Mouse (Mus musculus) adrenal gland, postnatal 14 days (tissue): ENCODE results near the gene Fgfr2. TPM values are rescaled to one million over a fixed set of nuclear protein-coding genes. Genes with fewer than 3 reads are reported as not detected.

ENCODE experiments used
- DNase-seq: peaks from one replicate; pipeline ENCODE4 v3.0.0; 2021; ENCODE audit warnings: mixed read lengths
- total RNA-seq: library from RNA; stranded (reverse); gene quantifications from 2 replicates; pipeline ENCODE4 v1.2.3, GENCODE M21; 2021

Fgfr2 gene
- total RNA-seq, 1 experiment from 2014 or later: 227 TPM

- no peak for DNase-seq
Observed at GRCm38 (mm10) chr7:132749504-132749903, 373.6 kb downstream of the Fgfr2 start.

- DNase-seq: no peak
Observed at GRCm38 (mm10) chr7:132748076-132748769, 374.9 kb downstream of the Fgfr2 start.

- no peak for DNase-seq
Observed at GRCm38 (mm10) chr7:132747096-132747495, 376.1 kb downstream of the Fgfr2 start.

DNA sequence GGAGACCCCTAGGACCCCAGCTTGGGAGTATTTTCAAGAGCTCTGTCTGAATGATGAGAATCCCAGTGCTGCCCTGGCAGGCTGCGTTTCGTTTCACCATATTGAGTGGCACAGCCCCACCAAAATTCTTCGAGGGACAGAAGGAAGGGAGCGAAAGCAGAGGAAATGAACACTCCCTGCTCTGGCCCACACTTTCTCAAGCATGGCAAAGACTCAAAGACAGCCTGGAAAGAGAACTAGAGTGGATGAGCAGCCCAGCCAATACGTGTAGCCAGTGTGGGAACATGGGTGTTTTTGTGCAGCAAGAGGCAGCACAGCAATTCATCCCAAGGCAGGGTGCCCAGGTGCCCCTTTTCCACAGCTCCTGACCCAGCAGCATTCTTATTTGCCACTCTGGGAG, 380.2 kb downstream of the Fgfr2 start:
- DNase-seq: no peak

- no peak for DNase-seq
Observed at GRCm38 (mm10) chr7:132739829-132740228, 383.3 kb downstream of the Fgfr2 start.

GRCm38 (mm10) chr7:132738844-132739243, 384.3 kb downstream of the Fgfr2 start:
- DNase-seq: no peak

DNA sequence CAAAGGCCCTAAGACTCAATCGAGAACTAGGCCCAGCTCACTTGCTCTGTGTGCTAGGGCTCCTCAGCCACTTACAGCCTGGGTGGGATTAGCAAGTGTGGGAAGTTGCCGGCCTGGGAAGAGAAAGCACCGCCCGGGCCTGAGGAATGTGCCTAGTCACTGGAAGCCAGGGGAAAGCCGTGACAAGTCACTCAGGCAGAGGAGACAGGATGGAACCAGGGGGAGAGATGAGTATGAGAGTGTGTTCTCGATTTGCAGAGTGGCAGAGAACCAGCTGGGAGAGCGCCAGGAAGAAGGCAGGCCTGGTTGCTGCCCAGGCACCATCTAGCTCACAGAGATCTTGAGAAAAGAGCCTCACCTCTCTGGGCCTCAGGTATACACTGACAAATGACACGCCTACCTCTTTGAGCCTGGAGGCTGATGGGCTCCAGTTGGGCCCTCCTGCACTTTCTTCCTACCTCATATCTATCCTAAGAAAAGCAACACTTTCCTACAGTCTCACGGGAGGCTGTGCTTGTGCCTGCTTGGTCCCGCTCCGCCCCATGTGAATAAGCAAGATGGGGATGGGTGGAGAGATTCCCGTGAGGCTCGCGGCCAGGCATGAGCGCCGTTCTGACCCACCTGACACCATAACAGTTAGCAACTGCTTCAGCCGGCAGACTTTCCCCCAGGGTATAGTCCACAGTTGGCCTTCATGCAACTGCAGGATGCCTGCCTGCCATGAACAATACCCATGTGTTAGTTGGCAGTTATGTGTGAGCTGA, 386.9 kb downstream of the Fgfr2 start:
- DNase-seq: peak; percentile 85

DNA sequence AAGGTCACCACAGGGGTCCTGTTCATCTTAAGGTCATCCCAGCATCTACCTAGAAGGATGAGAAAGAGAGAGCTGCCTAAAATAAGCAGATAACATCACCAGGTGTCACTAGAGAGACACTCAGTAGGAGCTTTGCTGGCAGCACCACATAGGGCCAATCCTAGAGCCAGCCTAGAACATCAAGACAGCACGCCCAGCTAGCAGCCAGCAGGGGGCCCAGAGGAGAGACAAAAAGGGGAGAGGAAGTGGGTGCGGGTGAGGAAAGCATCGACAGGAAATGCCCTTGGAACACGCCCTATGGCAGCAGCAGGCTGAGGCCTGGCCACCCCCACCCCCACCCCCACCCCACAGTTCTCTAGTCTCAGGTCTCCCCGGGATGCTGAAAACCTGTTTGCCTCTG, 388.0 kb downstream of the Fgfr2 start:
- peak; percentile 86 for DNase-seq

- no peak for DNase-seq
Observed at GRCm38 (mm10) chr7:132734222-132734621, 388.9 kb downstream of the Fgfr2 start.

DNA sequence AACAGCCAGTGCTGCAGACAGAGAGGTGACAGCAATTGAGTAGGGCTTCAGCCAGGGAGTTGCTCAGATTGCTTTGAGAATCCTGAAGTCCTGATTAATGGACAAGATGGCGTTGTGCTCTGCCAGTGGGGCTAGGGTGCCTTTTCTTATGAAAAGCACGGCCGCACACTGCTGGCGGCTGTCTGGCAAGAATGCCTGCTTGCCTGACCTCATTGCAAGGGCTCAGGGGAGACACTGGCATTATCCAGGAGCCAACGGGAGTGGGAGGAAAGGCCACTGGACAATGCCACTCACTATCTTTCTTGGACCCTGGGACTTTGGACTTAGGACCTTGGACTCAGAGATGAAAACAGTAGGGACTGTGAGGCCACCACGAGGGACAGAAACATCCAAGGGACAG, 389.6 kb downstream of the Fgfr2 start:
- DNase-seq: peak; percentile 81

- DNase-seq: peak; percentile 56
Observed at GRCm38 (mm10) chr7:132732136-132732789, 390.9 kb downstream of the Fgfr2 start.

- no peak for DNase-seq
Observed at GRCm38 (mm10) chr7:132731558-132731957, 391.6 kb downstream of the Fgfr2 start.

- no peak for DNase-seq
Observed at GRCm38 (mm10) chr7:132730510-132730909, 392.6 kb downstream of the Fgfr2 start.

GRCm38 (mm10) chr7:132729093-132729831, 393.9 kb downstream of the Fgfr2 start:
- DNase-seq: no peak

DNA sequence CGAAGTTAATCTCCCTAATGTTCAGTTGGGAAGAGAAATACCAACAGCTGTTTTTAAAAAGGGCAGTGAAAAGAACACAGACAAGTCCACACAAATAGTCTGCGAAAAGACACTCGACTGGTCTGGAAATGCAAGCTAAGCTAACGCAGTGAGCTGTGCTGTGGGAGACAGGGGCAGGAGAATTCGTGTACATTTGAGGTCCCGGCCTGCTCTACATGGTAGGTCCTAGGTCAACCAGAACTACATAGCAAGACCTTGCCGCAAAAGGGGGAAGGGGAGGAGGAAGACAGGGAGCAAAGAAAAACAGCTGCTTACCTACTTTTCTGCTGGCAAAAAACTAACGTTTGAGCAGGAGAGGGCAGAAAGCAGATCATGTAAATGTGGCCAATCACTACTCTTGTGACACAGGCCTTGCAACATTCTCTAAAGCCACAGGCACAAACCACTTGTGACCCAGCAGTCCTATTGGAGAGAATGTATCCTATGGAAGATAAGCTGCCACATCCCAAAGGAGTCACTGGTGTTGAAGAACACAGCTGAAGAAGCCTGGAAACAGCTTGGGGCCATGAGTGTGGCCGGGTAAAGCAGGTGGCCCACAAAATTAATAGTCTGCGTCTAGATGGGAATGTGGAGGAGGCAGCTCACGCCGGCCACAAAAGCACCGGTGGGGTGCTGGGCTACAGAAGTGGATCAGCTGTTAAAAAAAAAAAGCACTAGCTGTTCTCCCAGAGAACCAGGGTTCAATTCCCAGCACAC, 396.9 kb downstream of the Fgfr2 start:
- DNase-seq: no peak

DNA sequence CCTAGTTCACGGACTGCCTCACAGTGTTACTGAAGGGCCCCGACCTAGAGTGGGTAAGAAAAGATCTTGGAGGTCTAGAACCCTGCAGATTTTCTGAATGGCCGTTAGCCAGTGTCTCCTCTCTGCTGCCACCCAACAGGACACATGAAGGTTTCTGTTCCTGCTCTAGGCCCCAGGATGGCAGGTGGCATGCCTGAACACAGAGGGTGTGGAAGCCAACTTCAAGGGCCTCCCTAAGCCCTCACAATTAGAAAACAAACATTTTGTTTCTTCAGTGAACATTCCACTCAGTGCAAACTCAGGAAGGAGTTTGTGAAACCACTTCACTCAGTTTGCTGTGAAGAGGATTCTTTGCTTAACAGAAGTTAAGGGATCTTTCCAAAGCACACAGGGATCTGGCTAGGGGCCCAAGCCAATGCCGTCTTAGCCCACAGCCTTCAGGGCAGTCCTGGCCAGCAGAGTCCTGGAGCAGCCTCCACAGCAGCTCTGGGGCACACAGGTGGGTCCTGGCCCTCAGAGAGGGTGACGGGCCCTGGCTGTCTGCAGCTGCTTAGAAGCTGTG, 398.6 kb downstream of the Fgfr2 start:
- peak; percentile 54 for DNase-seq

DNA sequence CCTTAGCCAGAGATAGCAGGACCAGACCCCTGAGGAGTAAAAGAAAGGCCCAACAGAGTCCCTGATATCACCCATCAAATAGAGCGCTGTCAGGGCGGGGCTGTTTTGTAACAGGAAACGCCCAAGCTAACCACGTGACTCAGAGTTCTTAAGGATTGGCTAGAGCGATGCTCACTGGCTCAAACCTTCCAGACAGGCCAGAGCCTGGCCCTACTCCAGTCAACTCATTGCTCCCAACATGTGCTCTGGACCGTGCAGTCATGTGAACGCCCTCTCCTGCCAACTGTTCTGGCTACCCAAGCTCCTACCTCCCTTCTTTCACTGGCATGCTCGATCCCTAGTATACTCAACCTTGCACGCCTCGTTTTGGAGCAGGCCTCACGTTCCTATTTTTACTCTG, 399.2 kb downstream of the Fgfr2 start:
- peak; percentile 82 for DNase-seq

DNA sequence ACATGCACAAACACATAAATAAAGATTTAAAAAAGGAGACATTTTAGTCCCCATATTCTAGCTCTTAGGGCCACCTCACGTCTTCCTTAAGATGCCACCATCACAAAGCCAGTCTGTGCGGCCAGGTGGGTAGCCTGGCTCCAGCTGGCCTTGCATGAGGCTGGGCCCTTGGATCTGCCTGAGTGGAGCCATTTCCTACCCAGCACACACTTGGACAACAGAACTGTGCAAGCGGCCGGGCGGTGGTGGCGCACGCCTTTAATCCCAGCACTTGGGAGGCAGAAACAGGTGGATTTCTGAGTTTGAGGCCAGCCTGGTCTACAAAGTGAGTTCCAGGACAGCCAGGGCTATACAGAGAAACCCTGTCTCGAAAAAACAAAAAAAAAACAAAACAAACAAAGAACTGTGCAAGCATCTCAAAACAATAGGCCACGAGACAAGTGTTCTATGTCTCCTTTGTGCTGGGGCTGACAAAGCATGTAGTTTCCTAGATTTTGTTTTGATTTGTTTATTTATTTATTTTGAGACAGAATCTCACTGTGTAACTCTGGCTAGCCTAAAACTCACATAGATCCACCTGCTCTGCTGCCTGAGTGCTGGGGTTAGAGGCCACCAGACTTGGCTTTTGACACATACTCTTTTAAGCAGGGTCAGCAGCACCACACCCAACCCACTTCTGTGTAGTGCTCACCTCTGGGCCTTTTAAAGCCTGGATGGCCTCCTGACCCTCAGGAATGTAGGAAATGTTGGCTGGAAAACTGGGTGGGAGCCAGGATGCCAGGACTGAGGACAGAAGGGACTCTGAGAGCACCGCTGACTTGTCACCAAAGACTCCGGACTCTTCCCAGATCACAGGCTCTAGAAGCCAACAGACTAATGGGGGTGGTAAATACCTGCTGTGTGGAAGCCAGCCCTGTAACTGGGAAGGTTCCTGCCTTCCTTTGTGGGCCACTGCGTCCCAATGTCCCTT, 400.5 kb downstream of the Fgfr2 start:
- no peak for DNase-seq

- DNase-seq: peak; percentile 62
Observed at GRCm38 (mm10) chr7:132720562-132720961, 402.6 kb downstream of the Fgfr2 start.

GRCm38 (mm10) chr7:132719570-132719969, 403.6 kb downstream of the Fgfr2 start:
- DNase-seq: no peak
